Mouse (Mus musculus) kidney, adult 9 months (tissue): ENCODE measurements at regions not wholly inside any gene's neighbourhood (a gene's known extent, or its start where the extent isn't known, plus 50 kb on each side); places are given as distances from the start of the nearest gene placed in this dataset.
"Not testable (repeated sequence)": the region's sequence is repeated elsewhere in the genome, so short reads cannot be mapped to it uniquely, and the experiment has no call there.

Experiments used
- DNase-seq: peaks from one replicate; pipeline ENCODE4 v3.0.0; 2022

DNA sequence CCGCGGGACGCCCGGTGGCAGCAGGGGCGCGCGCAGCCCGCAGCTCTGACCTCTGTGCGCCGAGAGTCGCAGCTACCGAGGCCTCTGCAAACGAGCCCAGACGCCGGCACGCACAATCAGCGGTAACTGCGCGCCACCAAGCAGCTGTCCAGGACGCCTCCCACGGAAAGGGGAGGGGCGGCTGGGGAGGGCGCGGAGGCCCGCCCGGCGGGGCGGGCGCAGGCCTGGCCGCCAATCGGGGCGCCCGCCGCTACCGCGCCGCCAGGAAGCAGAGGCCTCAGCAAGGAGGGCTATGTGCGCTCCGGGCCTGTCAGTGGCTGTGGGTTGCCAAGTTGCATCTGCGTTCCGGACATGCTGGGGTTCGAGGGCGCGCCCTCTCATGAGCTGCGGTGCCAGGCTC, 613.3 kb upstream of the Ywhaq start:
- peak; percentile 27 for DNase-seq

DNA sequence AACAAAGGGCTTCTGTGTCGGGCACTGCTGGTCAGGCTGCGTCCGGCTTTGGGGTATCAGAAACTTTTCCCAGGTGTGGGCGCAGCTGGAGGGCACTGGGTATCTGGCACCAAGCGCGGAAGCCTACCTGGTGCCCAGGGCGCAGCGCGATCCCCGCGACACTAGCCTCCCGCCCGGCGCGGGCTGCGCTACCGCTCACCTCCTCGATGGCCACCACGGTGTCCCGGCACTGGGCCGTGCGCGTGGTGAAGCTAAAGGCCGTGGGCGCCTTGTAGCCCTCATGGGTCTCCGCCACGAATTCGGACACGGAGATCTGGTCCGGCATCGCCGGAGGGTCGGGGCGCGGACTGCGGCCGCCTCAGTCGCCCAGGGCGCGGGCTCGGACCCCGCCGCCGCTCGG, 612.8 kb upstream of the Ywhaq start:
- DNase-seq: not testable (repeated sequence)
